Mouse (Mus musculus) testis, postnatal 14 days (tissue): ENCODE measurements around the gene Clrn1.
"Not testable (repeated sequence)": the region's sequence is repeated elsewhere in the genome, so short reads cannot be mapped to it uniquely, and the experiment has no call there.

Source experiments
- DNase-seq: peaks from one replicate; pipeline ENCODE4 v3.0.0; 2021; ENCODE audit warnings: low spot score

The Clrn1 gene

GRCm38 (mm10) chr3:58884801-58885573 lies at the start of gene Clrn1:
Gene Clrn1, minus strand, starts transcription at chr3:58885340.
- DNase-seq = no peak

DNA sequence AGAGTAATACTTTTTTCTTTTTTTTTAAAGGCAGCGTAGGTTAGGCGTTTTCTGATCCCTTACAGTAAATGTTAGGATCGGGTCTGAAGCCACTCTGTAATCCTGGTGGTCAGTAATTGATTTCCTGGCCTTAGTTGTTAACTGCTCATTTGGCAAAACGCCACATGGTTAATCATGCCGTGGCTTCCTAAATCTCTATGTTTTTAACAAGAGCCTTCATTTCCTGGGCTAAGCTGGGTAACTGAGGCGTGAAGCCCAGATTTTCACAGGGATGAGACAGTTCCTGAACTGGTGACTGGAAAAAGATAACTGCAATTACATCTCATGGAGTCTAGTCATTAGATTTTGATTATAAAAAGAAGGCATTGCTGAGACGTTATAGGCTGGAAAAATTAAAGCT lies 38.9 kb upstream of the Clrn1 start:
- DNase-seq = no peak

DNA sequence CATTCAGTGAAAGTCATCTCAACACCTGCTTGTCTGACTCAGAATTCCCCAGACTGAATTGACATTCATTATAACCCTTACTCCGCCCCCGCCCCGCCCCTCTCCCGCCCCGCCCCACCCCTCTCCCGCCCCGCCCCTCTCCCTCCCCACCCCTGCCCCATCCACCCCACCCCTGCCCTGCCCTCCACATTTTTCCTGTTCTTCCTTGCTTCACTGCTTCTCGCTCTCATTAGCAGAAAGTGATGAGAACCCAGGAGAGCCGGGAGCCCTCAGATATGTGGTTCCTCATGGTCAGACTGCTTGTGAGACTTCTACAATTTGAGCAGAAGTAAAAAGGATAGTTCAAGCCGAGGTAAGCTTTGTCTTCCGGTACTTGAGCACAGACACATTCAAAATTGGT lies 38.0 kb upstream of the Clrn1 start:
- no peak for DNase-seq

GRCm38 (mm10) chr3:58922636-58923035 lies 37.5 kb upstream of the Clrn1 start:
- DNase-seq = no peak

DNA sequence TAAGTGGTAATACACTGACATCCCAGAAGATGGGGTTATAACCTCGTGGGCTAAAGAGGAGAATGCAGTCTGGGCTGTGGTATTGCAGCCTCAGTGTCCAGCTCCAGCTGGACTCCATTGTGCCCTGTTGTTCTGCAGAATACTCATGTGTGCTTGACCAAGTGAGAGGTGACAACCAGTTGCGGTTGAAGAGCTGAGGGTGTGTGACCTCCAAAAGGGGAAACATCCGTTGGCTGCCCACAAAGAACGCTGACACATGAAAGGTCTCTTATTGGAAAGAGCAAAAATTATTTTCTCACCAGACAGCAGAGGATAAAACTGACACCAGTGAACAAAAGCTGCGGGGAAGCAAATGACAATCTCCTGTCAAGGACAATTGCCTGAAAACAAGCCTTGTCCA lies 36.2 kb upstream of the Clrn1 start:
- no peak for DNase-seq

GRCm38 (mm10) chr3:58904656-58905055 lies 19.5 kb upstream of the Clrn1 start:
- no peak for DNase-seq

- DNase-seq = no peak
These were observed 17.1 kb upstream of the Clrn1 start for GRCm38 (mm10) chr3:58902051-58902758.

DNA sequence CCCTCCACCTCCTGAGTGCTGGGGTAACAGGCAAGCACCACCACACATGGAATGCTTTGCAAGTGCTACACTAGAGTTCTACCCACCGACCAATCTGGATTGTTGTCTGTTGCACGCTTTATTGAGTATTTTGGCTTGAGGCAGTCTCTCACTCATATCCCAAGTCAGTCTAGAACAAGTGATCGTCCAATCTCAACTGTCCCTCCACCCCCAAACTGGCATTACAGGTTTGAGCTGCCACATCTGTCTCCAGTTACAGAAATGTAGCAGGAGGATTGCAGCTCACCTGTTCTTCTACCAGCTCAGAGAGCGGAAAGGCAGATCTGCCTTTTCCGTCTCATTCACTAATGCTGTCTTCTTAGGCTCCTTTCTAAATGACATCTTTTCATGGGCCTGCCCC lies 10.0 kb upstream of the Clrn1 start:
- no peak for DNase-seq

DNA sequence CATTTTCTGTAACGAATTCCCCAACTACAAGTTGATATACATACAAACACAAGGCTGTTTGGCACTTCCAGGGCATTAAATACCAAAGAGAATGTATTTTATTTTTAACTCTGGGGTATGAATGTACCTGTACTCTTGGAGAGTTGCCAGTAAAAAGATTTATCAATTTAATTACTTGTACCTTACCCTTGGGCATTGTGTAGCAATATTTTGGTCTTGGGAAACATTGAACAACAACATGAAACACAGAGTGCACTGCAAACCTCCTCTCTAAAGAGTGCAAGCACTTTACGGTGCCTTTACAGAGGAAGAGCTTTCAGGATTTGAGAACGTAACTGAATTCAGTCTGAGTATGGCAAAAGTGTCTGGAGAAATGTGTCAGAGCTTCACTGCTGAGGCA lies 9.4 kb upstream of the Clrn1 start:
- DNase-seq = no peak

- DNase-seq = no peak
These were observed 4.5 kb upstream of the Clrn1 start for GRCm38 (mm10) chr3:58889670-58890069.

DNA sequence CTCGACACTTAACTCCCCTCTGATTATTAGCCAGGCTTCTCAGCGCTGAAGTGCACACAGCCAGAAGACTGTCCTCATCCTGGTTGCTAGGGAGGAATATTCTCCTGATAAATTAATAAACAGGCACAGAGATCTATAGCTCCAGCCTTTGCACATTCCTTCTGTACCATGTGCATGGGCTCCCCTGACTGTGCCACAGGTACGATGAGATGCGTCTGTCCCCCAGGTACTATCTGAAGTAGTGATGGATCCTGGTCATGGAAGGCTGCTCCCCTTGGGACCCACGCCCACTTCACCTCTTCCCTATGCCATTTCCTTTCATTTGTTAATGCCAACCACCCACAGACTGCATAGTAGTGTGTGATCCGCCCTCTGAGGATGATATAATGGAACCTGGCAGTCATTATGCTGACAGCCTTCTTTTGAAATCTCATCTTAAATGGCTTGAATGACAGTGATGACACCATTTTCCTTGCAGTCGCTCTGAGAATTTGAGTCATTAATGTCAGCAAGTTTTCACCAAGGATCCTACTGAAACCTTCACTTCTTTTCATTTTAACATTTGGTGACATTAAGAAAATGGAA lies 3.1 kb upstream of the Clrn1 start:
- DNase-seq = no peak

- DNase-seq = no peak
These were observed 2.6 kb upstream of the Clrn1 start for GRCm38 (mm10) chr3:58887719-58888118.

GRCm38 (mm10) chr3:58883511-58883907 lies 1.6 kb downstream of the Clrn1 start:
- no peak for DNase-seq

GRCm38 (mm10) chr3:58882878-58883510 lies 2.1 kb downstream of the Clrn1 start:
- no peak for DNase-seq

- DNase-seq = no peak
These were observed 4.1 kb downstream of the Clrn1 start for GRCm38 (mm10) chr3:58881016-58881415.

DNA sequence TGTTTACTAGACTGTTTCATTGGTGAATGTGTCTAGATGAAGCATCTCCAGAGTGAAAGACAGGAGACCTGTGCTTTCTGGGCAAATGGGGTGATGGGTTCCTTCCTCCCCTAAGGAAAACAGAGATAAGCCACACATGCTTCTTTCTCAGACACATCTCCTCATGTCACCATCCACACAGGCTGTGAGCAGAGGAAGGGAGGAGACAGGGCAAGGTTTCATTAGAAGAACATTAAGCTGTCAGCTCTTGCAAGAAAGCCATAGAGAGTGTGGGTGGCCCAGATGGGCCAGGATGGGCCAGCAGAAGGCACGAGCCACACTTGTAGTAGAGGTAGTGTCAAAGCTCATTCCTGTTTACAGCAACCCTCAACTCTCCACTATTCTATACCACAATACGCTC lies 5.0 kb downstream of the Clrn1 start:
- DNase-seq = no peak

DNA sequence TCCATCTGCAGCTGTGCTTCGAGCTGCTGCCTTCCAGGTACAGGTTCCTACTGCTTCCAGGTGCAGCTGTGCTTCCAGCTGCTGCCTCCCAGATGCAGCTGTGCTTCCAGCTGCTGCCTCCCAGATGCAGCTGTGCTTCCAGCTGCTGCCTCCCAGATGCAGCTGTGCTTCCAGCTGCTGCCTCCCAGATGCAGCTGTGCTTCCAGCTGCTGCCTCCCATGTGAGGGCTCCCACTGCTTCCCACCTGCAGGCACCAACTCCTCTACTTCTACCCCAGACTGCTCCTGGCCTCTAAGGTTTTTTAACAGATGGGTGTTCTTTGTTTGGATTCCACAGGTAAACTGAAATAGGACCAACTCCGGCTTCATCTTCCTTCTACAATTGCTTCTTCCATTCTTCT lies 13.3 kb downstream of the Clrn1 start:
- DNase-seq = not testable (repeated sequence)

- no peak for DNase-seq
These were observed 19.4 kb downstream of the Clrn1 start for GRCm38 (mm10) chr3:58865690-58866089.

GRCm38 (mm10) chr3:58862976-58863375 lies 22.2 kb downstream of the Clrn1 start:
- DNase-seq = no peak

DNA sequence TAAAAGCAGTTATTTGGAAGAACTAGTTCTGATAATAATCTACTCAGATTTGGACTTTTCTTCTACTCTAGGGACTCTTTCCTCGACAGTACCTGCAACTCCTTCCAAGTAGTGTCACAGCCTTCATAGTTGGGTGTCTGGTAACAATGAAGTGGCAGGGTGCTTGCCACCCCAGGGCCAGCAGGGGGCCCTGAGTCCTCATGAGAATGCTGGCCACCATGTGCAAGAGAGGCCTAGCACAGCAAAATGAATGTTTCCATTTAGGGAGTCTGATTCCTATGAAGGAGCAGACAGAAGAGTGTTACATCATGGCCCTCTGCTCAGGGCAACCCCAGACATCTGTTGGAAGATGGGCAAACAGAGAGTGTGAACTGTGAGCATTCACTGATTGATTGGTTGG lies 41.7 kb downstream of the Clrn1 start:
- DNase-seq = no peak

GRCm38 (mm10) chr3:58833442-58834160 lies 51.5 kb downstream of the Clrn1 start:
- DNase-seq = no peak

- no peak for DNase-seq
These were observed 52.3 kb downstream of the Clrn1 start for GRCm38 (mm10) chr3:58832888-58833287.
